Mouse (Mus musculus): ENCODE measurements at regions not wholly inside any gene's neighbourhood (a gene's known extent, or its start where the extent isn't known, plus 50 kb on each side); places are given as distances from the start of the nearest gene placed in this dataset.

DNA sequence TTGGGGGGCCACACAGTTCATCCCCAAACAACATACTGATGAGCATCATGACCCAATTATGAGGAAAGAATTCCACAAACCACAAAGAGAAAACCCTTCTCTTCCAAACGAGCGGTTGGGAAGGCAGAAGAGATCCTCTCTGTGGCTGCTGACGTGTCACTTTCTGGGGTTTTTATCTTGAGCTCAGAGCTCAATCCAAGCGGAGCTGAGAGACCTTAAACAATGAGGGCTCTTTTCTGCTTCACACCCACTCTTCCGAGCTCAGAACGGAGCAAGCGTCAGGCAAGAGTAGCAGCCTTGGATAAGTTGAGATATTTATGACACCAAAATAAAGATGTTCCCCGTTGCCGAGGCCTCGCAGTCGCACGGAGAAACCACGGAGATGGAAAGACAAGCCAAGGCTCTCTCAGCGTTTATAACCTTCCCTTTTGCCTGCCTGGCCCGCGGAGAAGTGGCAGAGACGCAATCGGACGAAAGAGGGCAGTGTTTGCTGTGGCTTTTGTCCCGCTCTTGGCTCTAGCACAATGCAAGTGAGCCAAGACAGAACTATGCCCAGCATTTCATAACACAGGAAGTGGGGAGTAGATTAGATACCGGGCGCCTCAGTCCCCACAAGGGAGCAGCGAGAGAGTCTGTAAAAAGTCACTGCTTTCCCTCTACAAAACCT is 100.7 kb downstream of the Chic2 start:
- DNase-seq: peak; percentile 91 to 92

DNA sequence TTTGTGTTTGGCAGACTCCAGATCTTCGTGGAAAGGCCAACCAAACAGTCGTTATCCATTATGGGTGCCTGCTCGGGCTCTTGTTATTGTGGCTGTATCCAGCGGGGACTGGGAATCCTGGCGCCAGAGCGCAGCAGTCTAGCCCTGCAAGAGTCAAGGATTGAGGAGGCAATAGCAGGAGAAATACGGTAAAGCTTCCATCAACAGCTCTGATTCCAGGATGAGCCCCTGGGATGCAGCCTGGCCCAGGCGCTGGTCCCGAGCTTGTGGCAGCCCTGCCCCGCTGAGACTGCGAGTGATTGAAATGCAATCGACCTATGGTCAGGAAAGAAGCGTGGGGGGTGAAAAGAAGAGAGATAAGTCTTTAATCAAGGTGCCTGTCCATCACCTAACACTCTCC is 103.1 kb downstream of the Chic2 start:
- peak in 1 of 2 experiments; percentile 45 for DNase-seq

DNA sequence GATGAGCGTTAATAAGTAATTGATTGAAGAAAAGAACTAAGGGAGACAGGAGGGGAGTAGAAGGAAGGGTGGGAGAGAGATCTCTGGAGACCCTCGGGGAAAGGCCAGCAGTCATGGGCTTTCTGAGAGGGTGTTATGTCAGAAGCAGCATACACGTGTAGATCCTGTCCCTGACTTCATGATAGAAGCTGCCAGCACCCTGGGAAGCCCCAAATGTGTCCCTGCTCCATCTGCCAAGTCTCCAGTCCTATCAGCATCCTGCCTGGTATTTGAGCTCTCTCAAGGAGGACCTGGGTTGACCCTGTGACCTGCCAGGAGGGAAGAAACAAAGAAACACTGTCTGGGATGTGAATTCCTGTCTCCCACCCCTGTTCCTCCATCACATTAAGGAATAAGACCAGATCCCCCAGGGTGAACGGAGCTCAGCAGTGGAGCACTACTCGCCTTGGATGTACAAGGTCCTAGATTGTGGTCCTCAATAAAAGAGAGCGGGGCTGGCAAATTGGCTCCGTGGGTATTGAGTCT is 107.1 kb downstream of the Chic2 start:
- DNase-seq: no peak

DNA sequence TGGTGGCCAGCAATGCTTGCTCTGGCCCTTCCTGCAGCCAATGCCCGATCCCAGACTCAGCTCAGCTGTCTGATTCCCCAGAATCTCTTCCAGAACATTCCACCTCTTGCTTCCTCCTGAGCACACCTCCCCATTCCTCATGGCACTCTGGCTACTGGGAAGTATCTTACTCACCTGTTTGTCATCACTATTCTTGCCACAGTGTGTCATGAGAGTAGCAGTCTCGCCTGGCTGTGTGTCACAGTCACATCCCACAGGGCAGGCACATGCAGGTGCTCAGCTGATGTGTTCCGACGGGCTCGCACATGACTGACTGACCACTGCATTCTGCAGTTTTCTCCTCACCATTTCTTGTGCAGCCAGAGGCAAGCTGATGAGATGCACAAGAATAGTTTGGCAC is 108.5 kb downstream of the Chic2 start:
- DNase-seq: no peak

DNA sequence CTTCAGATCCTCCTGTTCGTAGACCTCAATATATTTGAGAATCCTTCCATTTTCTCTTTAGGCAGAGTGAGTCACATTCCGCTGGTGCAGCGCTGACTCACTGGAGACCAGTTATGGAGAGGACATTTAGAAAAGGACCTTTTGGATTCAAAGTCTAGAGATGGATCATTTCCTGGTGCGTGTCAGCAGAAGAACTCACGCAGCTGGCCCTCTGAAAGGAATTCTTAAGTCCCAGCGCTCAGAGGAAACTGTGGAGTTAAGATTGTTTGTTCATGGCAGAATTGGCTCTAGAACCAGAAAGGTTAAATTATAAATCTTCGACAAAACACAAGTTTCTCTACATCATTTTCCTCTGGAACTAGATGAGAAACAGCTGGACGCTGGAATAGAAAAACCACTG is 108.9 kb downstream of the Chic2 start:
- no peak for DNase-seq

DNA sequence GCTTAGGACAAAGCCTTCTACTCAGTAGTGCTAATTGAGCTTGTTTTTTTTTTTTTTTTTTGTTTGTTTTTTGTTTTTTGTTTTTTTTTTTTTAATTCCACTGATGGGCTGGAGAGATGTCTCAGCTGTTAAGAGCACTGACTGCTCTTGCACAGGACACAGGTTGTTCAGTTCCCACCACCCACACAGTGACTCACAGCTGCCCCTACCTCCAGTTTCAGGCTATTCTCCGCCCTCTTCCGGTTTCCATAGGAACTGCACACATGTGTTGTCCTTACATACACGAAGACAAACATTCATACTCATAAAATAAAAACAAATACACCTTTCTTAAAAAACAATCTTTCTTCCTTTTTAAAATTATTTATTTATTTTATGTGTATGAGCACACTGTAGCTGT is 111.3 kb downstream of the Chic2 start:
- no peak for DNase-seq

DNA sequence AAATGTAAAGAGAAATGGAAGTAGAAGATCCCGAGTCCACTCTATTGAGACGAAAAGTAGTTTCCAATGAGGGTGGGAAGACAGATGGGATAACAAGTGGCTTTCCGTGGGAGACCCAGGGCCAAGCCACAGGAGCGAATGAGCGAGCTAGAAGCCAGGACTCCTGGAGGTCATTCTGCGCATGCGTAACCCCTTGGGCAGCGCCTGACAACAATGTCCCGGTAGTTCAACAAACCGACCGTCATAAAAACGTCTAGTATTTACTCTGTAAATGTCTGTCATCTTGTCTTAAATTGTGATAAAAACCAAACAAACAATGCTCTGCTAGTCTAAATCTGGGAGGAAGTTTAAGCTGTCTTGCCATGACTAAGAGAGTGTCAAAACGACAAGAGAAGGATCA is 112.4 kb downstream of the Chic2 start:
- DNase-seq: no peak

DNA sequence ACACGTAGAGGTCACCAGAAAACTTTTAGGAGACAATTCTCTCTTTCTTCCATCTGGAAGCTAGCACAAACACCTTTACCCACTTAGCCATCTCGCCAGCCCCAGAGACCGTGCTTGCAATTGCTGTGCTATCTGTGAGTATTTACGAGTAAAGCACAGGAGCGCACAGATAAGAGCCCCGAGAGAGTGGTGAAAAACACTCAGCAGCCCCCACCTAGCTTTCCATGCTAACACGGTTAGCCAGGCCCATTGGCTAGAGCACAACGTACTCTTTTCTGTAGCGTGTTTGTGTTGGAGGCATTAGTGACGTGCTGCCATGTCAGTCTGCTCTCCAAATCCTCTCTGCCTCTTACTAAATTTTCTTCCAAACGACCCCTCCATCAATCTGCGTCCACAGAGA is 112.8 kb downstream of the Chic2 start:
- no peak for DNase-seq

DNA sequence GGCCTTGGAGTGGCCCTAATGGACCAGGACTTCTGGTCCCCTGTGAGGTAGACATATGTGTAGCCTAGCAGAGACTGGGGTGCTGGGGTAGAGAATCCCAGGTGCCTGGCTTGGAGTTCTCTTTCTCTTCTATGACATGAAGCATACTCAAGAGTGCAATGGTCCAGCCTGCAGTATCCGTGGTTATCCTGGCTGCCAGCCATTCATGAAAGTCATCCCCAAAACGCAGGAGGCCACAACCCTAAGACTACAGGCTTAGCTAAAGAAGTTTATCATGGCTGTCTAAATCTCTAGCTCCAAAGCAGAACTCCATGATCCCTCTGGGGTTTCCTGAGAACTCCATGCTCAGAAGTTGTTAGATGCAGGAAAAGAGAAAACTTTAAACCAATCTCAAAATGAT is 117.0 kb downstream of the Chic2 start:
- no peak for DNase-seq

DNA sequence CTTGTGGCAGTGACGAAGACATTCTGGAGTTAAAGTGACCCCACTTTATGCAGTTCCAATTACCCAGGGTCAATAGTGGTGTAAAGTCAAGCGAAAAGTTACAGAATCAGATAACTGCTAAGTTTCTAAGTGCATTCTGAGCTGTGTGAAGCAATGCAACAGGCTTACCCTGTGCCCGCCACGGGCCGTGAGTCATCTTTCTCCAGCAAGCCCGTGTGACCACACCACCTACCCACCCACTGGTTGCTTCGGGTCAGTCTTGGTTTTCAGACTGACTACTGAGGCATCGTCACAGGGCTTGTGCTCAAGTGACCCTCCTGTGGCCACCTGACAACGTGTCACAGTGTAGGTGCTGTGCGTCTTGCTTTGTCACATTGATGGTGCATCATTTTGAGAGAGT is 118.8 kb downstream of the Chic2 start:
- DNase-seq: peak in 1 of 2 experiments; percentile 38

DNA sequence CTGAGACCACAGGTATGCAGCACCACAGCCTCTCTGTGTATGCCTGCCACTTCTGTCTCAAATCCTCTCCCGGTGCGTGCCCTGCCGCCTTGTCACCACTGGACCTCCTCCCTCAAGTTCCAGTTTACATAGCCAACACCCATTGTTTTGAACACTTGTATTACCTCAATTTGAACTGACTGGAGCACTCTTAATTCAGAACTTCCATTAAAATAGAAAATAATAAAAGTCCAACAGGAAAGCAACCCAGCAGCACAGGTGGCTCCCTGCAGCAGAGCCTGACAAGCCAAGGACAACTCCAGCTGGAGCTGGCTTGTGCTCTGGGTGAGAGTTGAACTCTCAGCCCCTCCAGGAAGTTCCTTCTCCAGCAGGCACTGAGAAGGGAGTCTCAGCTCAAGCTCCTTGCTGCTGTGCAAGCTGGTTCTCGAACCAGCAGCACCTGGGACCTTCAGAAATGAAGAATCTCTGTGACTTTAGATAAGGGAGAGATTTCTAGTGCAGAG is 120.5 kb downstream of the Chic2 start:
- DNase-seq: no peak

DNA sequence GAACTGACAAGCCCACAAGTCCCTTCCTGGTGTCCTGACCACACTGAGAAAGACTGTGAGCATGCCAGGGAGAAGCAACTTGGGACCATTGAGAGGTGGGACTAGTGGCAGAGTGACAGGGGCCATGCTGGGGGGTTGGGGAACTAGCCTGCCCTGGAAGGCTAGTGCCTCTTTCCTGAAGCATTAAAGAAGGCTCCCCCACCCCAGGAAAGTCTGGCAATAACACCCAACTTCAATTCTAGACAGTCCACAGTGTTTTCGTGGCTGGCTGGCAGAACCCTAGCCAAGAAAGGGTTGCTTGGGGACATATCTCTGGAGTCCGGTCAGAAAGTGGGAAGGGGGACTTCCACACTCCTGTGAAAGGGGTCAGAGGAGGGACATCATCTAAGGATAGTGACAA is 121.2 kb downstream of the Chic2 start:
- DNase-seq: no peak

DNA sequence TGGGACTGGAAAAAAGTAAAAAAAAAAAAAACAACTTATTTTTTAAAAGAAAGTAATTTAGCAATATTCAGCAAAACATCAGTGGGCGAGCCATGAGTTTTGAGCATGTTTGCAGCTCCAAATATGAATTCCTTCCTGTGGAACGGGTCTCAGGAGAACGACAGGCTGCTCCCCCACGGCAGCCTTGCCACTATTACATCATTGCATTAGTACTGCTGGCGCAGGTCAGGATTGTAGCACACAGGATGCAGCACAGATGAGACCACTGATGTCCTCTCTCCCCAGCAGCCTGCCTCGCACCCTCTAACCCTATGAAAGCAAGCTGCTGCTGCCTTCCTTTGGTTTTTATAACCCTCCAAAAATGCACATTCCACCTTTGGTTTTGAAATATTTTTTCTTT is 121.7 kb downstream of the Chic2 start:
- no peak for DNase-seq

DNA sequence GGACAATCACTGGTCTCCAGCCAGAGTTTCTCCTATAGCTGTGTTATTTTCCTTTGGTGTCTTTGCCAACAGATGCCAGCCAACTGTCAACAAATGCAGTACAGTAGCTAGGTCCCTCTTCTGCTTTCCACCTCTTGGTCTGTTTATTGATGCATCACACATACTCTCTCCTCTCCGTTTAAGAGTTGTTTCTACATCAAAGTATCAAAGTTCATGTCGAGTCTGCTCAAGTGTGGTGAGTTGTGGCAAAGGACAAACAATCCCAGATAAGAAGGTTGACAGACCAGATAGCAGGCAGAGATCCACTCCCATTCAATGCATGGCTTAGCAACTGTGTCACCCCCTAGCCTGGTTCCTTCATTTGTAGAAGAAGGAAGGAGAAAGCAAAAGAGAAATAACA is 123.6 kb downstream of the Chic2 start:
- no peak for DNase-seq

DNA sequence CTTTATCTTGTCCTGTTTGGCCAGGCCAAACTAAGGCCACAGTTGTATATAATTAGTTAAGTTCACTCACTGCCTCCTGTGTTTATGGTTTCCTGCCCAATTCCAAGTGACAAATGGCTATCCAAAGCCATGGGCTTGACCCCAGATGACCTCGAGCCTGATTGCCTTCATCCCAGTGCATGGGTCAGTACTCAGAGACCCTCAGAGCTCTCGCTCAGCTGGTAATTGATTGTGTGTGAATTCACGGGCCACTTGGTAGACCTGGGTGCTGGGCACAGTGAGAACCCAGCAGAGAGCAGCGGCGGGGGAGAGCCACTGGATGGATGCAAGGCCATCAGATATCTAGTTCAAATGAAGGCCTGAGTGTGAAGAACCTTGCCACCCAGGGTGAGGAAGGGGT is 124.1 kb downstream of the Chic2 start:
- no peak for DNase-seq

DNA sequence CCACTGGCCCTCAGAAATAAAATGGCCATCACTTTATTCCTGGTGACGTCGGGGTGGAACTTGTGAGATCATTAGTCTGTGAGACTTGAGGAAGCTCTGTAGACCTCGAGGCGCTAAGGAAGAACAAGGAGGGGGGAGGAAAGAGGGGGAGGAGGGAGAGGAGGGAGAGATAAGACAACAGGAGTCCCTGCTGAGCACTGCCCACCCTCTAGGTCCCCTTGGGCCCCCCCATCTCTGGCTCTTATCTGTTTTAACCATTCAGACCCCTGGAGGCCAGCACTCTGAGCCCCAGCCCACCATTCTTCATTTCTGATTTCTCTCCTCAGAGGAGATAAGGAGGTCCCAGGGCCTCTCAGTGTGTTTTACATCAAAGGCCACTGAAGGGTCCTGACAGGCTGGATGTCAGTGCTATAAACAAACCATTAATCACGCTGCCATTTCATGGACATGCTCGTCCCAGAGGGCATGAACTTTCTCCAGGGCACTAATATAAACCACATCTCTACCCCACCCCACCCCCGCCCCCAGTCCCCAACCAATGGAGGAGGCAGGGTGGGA is 139.0 kb downstream of the Chic2 start:
- DNase-seq: peak; percentile 10 to 27

DNA sequence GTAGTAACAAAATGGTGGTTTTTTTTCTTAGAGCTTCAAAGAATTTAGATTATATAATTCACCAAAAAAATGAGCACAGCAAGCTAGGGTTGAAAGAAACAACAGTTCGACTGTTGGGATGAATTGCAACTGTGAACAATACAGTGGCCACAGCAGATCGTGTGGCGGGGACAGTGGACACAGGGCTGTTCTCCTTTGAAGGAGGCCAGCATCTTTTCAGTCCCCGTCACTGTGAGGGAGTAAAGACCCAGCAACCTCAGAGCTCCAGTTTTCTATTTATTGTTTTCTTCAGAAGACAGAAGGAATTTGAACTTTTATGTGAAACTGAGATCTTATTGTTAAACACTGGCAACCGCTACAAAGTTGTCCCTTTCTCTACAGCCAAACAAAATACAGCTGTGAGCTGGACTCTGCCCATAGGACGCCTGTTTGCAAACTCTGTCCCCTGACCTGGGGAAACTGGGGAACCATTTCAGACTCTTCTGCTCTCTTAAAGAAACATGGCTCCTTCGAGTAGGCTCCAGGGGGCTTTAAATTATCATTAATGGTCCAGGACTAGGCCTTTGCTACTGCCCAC is 139.6 kb downstream of the Chic2 start:
- no peak for DNase-seq

DNA sequence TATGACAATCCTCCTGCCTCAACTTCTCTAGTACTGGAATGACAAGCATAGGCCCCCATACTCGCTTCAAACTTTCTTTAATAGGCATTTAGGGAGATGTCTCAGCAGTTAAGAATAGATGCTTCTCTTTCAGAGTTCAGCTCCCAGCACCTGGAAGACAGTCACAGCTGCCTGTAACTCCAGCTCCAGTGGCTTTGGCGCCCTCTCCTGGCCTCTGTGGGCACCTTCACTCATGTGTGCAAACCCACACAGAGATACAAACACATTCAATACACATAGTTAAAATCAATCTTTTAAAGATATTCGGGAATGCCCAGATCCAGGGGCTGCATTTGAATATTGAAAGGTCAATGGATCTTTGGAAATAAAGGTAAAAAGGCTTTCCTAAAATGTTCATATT is 140.2 kb downstream of the Chic2 start:
- peak in 1 of 2 experiments; percentile 9 for DNase-seq

DNA sequence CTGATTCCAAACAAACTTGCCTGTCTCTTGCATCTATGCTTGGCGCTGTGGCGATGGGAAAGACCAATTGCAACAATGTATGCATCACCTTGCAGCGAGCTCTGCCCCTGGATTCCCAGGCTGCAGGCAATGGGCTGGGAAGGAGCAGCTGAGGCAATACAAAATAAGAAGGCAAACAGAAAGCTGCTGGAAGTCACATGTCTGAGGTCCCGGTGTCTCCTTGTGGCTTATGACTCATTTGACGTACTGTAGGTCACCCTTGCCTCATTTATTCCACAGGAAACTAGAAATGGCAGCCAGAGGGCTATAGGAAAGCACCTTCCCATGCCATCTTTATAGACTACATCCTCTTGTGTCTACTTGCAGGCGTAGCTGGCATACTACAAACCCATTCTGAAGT is 140.9 kb downstream of the Chic2 start:
- no peak for DNase-seq

DNA sequence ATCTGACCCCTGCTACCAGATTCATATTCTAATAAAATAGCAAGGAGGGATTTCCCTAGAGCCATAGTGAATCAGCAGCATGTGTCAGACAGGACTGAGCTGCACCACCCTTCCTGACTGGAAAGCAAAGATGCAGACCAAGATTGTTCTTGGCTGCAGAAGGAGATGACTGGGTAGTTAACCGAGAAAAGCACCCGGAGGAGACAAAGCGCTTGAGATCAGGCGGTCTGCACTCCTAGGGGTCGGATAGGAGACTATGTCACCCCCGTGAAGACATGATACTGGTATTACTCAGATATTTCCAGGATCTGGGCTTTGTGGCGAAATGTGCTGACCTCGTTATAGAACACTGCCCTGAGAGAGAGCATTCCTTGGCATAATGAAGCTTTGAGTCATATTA is 147.4 kb downstream of the Chic2 start:
- DNase-seq: no peak

DNA sequence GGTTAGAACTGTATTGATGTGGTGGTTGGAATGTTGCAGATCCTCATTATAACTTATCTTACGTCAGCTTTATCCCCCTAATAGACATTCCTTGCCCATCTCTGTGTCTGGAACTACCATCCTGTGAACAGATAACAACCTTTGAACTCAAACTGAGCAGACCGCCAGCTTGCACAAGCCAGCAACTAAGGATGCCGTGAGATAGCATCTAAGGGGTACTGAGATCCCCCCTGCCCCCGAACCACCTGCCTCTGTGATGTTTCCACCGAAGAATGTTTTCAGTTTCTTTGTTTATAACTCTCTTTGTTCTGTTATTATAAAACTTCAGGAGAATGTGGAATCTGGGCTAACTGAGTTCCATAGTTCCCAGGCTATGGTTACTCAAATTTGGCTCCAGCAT is 151.3 kb downstream of the Chic2 start:
- no peak for DNase-seq

DNA sequence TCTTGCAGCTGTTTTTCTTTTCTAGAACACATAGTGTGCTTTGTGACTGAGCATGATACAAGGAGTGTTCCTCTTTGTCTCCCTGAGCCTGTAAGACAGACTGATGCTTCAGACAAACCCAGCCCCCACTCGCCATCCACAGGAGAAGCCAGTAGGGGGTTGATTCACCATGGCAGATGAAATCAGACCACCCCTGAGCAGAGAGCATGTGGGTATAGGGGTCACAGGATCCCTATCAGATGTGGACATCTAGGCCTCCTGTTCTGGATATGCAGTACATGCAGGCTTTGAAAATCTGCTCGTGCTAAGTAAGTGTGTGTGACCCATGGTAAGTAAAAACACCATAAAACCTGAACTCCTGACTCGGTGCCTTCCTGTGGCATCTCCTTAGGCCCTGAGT is 153.0 kb downstream of the Chic2 start:
- DNase-seq: no peak

DNA sequence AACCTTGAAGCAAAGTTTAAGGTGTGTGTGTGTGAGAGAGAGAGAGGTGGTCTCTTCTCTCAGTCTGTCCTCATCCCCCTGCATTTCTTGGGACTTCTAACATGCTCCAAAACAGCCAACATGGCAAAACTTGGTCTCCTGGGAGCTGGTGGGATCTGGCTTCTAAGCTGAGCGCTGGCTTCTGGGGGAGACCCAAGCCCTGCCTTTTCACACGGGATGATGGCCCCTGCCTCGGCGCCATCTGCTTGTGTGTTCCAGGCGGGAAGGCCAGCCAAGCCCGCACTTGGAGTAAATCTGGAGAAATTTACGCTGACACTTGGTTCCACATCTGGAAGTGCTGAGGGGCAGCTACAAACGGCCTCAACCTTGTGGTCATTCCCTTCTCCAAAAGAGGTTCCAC is 155.6 kb downstream of the Chic2 start:
- DNase-seq: no peak

DNA sequence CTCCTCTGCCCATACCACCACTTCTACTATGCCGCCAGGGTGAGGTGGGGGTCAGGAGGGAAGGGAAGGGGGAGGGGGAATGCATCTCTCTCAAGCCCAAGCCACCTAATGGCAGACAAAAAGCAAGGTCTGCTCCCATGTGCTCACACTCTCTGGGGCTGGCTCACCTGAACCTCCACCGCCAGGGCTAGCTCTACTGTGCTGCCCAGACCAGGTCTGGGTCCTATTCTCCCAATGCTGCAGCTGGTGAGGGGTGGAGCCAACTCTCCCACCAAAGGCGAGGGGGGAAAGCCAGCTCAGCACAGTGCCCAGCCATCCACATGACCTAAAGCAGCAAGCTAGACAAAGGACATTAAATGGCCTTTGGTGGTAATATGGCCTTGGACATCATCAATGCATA is 158.6 kb downstream of the Chic2 start:
- DNase-seq: no peak

Data from lung, postnatal 4 days (tissue).